Mouse (Mus musculus) heart, postnatal 14 days (tissue): Measurements from ENCODE around the gene Gse1. TPM values are rescaled to one million over a fixed set of nuclear protein-coding genes. Genes with fewer than 3 reads are reported as not detected.

Source experiments
- DNase-seq, 2 experiments: peaks; one replicate each; pipeline ENCODE4 v3.0.0; 2021 to 2022
- intact Hi-C: fragments of 180-260 bp; cut with DNase I; formaldehyde crosslinking; loops from one replicate; pipeline ENCODE4 v1.15.1; 2025
- total RNA-seq, 2 experiments: library from RNA; stranded (reverse); gene quantifications; 2 replicates each; pipeline ENCODE4 v1.2.3; 2021

Gene Gse1
- total RNA-seq, 2 experiments from 2014 or later = 29.0 to 33.1 TPM

DNA sequence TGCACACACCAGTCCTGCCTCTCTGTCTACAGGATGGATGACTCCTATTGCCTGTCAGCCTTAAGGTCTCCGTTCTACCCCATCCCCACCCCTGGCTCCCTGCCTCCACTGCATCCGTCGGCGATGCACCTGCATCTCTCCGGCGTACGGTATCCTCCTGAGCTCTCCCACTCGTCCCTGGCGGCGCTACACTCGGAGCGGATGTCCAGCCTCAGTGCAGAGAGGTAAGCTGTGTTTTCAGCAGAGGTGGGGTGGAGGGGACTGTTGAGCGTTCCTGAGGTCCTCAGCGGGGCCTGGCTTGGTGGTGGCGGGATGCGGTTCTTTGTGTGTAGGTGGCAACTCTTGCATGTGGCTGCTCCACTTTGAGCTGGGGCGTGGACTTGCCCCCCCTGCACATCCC, 339.5 kb downstream of the Gse1 start:
- intact Hi-C loops = no loop called here
- no peak for DNase-seq

DNA sequence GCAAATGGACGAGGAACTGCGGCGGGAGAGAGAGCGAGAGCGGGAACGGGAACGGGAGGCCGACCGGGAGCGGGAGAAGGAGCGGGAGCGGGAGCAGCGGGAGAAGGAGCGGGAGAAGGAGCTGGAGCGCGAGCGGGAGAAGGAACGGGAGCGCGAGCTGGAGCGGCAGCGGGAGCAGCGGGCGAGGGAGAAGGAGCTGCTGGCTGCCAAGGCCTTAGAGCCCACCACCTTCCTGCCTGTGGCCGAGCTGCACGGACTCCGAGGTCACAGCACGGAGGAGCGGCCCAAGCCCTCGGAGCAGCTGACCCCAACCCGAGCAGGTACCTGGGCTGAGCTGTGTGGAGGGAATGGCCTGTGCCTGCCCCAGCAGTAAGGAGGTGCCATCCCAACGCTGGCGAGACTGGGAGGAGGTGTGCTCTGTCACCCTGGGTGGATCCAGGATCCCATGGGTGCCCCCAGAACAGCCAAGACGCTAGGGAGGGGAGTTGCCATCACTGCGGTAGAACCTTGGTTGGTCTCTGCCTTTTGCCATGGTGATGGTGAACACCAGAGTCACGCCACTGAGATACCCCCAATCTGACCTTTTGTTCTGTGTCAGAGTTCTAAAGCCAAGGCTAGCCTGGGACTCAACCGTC, 340.0 kb downstream of the Gse1 start:
- DNase-seq = no peak
- intact Hi-C loops = no loop called here

DNA sequence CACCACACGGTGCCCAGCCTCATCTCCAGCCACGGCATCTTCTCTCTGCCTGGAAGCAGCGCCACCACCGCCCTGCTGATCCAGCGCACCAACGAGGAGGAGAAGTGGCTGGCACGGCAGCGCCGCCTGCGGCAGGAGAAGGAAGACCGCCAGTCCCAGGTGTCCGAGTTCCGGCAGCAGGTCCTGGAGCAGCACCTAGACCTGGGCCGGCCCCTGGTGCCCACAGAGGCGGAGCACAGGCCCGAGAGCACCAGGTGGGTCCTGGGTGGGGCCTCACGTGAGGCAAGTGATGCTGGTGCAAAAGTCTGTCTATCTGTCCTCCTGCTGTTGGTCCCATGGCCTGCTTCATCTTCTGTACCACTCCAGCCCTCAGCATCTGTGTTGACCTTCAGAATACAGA, 340.9 kb downstream of the Gse1 start:
- intact Hi-C loops = no loop called here
- no peak for DNase-seq

DNA sequence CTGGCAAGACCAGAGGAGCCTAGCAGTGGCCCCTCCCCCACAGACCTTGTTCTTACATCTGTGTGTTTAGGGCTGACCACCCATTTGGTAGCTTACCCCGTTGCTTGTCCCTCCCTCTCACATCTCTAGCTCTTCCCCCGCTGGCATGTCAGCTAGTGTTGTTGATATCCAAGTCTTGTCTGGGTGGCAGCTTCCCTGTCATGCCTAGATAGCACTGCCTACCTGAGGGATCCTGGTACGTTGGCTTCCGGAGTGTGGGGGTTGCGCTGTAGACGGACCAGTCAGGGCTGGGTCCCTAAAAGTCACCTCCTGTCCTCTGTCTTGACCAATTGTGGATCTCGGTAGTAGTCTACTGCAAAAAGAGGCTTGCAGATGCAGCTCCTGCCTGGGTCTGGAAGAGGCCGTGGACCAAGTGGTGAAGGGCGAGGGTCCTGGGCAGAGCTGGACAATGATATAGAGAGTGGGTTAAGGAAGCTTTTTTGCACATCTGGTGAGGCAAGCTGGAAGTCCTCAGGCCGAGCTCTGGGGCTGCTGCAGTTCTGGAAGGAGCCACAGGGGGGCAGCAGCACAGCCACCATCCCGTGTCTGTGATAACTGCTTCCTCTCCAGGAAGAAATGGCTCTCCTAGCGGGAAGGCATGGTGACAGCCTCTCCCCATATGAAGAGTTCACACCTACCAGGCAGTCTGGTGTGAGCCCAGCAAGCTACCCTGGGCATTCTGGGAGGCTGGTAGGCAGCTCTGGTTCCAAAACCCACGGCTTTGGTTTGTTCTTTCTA, 341.9 kb downstream of the Gse1 start:
- intact Hi-C loops = no loop called here
- peak; percentile 84 to 90 for DNase-seq

DNA sequence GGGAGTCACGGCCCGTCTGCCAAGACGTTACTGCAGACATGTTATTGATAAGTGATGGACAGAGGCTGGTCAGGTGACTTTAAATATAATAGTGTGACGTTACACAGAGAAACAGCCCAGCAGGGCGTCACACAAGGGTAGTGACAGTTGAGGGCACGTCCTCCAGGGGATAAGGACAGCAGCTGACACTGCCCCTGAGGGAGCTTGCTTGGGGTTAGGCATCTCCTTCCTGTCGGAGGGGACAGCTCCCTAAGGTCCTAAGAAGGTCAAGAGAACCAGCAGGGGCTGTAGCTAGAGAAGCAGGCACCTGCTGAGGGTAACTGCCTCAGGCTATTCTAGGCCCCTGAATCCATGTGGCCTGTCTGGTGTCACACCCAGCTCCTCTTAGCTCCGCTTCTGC, 343.3 kb downstream of the Gse1 start:
- DNase-seq = no peak
- intact Hi-C loops = no loop called here

DNA sequence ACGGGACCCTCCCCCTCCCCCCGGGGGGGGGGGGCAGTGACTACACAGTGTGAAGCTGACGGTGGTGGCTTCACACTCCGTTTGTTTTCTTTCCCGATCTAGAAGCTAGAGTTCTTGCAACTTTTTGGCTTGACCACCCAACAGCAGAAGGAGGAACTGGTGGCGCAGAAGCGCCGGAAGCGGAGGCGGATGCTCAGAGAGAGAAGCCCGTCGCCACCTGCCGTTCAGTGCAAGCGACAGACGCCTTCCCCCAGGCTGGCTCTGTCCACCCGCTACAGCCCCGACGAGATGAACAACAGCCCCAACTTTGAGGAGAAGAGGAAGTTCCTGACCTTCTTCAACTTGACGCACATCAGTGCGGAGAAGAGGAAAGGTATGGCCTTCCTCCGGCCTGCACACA, 344.3 kb downstream of the Gse1 start:
- intact Hi-C loops = no loop called here

DNA sequence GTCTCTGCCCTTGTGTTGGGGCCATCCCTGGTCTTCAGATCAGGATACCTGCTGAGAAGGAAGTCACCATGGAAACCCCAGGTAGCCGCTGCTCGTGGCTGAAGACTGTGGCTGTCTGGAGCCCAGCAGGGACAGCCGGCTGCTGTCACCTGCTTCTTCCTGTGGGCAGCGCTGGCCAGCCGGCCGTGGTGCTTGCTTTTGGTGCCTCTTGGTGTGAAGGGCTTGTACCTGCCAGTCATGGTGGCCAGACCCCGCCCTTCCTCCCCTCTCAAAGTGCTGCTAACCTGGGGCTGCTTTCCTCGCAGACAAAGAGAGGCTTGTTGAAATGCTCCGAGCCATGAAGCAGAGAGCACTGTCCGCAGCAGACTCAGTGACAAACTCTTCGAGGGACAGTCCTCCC, 345.6 kb downstream of the Gse1 start:
- DNase-seq = no peak
- intact Hi-C loops = no loop called here

More for the DNA sequence above, 344.3 kb downstream of the Gse1 start:
- no peak for DNase-seq

DNA sequence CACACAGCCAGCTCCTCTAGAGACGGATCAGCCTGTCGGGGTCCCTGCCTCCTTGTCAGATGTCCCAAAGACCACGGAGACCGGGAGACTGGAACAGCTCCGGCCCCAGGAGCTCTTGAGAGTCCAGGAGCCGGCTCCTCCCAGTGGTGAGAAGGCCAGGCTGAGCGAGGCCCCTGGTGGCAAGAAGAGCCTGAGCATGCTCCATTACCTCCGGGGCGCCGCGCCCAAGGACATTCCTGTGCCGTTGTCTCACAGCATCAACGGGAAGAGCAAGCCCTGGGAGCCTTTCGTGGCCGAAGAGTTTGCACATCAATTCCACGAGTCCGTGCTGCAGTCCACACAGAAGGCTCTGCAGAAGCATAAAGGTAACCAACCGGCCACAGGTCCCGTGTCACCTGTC, 346.7 kb downstream of the Gse1 start:
- DNase-seq = no peak
- intact Hi-C loops = no loop called here

DNA sequence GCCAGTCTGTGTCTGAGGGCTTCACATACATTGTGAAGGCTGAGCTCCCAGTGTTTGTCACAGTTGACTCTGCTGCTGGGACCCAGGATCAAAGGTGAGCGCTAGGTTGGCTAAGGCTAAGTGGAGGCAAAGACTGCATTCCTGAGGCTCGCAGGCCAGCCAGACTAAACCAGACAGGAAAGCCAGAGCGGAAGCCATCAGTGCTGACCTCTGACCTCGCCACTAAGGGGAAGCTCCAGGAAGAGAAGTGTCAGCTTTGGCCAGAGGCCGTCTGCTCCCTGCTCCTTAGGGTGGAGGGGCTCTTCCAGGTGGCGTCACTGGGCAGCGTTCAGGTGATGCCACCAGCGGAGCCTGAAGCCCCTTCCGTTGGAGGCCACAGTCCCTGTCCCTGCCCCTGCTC, 347.5 kb downstream of the Gse1 start:
- intact Hi-C loops = no loop called here

DNA sequence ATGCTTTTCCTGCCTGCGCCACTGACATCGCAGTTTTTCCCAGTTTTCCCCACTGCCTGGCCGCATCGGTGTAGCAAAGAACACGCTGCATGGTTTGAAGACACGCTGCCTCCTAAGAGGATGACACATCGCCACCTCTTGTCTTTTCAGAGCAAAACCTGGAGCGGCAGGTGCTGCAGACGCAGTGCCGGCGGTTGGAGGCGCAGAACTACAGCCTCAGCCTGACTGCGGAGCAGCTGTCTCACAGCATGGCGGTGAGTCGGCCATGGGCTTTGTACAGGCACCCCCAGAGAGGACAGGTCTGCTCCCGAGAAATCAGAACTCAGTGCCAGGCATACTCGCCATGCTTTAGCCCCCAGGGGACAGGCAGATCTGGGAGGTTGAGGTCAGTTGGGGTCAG, 349.6 kb downstream of the Gse1 start:
- DNase-seq = no peak
- intact Hi-C loops = no loop called here

More for the DNA sequence above, 347.5 kb downstream of the Gse1 start:
- no peak for DNase-seq

DNA sequence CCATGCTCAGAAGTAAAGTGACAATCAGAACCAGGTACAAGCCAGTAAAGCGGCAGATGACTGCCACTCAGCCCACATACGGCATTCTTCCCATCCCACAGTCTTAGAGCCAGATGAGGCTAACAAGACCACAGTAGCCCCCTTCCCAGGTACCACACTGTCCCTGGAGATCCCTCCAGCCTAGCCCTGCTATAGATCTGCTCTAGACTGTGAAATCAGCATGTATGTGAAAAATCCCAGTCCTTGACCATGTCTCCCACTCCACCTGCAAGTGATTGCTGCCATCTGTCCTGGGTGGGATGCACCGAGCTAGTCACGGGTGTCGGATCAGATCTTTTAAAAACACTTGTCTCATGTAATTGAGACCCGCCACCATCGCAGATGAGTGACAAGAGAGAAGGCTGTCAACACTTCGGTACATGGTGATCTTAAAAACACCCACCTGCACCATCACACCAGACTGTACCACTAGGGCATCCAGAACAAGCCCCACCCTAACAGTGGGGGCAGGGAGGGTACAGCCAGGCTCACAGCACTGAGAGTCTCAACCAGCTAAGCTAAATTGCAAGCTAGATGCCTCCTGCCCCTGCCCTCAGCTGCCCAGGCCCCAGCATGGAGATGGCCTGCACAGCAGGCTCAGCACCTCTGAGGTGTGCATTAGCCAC, 352.2 kb downstream of the Gse1 start:
- intact Hi-C loops = no loop called here
- DNase-seq = no peak

DNA sequence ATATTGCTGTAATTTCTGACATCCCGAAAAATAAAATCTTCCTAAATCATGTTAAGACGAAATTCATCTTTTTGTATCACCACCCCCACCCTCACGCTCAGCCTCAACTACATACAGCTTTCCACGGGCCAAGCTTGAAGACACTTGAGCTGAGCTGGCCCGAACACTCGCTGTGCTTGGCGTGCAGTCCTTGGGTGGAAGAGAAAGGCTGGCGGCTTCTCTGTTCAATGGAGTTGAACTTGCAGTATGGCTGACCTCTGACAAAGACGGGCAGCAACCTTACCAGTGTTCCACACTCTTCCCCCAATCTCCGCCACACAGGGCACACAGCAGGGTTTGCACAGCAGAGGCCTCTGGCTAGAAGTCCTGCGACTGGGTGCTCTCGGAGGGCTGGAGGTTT, 353.1 kb downstream of the Gse1 start:
- intact Hi-C loops = no loop called here
- DNase-seq = no peak

DNA sequence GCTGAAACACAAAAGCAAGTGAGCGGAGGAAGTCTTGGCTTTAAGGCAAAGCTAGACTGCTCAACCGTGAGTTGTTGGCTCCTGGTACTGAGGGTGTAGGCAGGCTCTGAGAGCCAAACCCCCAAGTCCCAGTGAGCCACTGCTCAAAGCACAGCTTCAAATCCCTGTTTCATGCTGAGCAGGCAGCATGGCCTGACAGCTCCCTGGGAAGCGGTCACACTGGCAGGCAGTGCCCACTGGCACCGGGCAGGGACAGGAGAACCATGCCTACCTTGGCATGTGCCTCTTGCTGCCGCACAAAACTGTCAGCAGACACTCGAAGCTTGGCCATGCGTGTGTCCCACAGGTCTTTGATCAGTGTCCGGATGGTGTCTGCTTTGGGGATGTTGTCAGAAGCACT, 353.6 kb downstream of the Gse1 start:
- intact Hi-C loops = no loop called here
- peak; percentile 57 to 67 for DNase-seq

DNA sequence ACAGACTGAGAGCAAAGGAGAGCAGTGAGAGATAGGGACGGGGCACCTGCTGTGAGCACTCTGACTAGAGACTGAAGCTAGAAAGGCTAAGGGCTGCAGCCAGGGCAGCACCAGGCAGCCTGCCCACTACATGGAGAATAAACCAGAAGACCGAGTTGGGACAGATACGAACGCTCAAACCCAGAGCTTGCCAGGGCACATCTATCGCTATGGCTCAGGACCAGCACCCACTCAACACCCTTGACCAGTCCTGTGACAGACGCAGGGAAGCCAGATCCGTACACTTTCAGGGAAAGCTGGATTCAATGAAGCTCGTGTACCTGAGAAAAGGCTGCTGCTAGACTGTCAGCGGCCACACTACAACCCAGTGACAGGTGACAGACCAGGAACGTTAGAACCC, 357.3 kb downstream of the Gse1 start:
- intact Hi-C loops = no loop called here
- peak; percentile 57 to 67 for DNase-seq

DNA sequence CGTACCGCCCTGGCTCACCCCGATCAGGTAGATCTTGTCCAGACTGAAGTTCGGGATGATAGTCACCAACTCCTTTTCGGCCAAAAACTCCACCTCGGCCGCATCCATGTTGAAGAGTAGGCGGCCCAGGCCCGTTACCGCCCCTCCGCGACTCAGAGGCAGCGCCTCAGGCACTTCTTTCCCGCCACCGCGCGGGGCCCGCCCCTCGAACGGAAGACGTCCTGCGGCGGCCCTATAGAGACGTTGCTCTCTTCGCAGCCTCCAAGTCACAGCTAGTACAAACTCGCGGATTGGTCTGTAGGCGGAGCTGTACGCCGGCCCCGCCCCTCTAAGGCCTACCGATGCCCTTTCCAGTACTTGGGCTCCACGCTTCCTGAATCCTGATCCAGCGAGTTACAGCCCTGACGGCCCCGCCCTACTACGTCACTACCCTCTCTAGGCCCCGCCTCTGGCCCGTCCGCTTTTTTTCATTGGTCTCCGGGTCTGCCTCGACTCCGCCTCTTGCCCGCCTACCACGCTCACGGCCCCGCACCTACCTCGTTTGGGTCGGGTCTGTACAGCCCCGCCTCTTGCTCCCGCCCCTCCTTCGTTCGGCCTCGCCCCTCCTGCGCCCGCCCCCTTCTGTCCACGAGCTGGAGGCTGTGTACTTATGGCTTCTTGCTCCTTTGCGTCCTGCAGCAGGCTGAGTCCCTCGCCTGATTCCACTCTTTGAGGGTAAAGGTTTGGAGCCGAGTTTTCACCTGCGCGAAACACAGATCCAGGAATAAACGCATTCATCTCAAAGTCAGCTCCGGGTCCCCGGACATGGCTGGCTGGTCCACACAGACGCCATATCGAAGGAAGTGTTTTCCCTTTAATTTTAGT, 360.9 kb downstream of the Gse1 start, which contains the start of gene Gins2:
TSS of gene Gins2 (minus strand) at position 397 of the 864 bp plus-strand sequence.
- intact Hi-C loops = no loop called here
- peak; percentile 98 to 99 for DNase-seq

DNA sequence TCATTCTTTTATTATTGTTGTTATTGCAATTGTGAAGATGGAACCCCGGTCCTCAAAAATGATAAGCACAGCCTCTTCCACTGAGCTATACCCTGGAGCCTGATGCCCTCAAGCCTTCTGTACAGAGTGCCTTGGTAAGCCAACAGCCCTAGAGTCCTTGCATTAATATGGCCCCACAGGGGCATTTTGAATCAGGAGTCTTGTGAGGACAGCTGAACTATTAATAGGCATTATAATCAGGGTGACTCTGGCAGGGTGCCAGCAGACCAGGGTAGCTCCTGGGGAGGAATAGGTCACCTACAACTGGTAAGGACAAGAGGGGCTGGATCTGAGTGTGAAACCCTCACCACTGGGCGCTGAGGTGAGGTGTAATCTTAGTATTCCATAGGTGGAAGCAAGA, 361.7 kb downstream of the Gse1 start:
- peak; percentile 67 to 76 for DNase-seq
- intact Hi-C loops = no loop called here

DNA sequence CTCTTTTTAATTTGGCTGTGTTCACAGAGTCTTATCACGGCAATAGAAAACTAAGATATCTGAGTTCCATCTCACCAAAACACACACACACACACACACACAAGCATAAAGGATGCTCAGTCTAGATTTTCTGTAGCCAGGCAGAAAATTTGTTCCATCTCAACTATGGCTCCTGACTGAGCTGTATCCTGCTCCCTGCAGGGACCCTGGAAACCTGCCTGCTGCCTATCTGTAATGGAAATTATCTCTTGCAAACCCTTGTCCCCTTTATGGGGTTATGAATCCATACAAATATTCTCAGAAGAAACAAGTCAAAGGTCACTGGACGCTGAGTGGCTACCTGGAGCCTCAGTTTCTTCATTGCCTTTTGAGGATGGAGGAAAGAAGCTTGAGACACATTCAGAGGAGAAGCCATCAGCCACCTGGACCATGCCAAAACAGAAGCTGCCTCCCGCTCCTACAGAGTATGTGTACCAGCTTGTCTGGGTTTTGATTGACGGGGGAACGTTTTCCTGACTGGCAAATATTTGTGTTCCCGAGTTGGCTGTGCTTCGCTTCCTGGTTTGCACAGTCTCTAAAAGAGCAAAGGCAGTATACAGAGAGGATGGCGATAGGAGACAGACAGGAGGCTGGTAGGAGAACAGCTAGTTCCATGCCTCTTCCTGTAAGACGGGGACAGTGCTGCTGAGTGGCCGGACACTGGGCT, 363.5 kb downstream of the Gse1 start:
- no peak for DNase-seq
- intact Hi-C loops = no loop called here

DNA sequence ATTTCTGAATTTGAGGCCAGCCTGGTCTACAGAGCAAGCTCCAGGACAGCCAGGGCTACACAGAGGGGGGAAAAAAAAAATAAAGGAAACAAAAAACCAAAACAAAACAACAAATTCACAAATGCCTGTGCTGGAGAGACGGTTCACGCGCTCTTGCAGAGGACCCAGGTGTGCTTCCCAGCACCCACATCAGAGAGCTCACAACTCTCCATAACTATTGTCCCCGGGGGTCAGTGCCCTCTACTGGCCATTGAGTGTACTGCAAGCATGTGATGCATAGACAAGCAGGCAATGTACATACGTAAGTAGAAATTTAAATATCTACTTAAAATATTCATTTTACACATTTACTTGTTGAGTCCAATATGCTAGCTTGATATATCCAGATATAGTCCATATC, 366.3 kb downstream of the Gse1 start:
- intact Hi-C loops = no loop called here
- DNase-seq = no peak

DNA sequence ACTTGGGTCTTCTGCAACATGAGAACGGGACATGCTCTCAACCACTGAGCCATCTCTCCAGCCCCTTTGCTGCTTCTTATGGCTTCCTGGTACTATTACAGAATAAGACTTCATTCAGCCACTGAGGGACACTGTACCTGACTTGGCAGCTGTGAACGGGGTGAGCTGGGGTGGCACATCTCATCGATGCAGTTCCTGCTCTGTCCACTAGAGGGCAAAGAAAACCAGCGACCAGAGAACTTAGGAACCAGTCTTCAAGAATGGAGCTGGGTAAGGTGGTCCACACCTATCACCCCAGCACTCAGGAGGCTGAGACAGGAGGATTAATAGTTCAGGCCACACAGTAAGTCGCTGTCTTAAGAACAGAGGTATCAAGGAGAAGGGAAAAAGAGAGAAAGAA, 367.7 kb downstream of the Gse1 start:
- DNase-seq = peak; percentile 58 to 73

DNA sequence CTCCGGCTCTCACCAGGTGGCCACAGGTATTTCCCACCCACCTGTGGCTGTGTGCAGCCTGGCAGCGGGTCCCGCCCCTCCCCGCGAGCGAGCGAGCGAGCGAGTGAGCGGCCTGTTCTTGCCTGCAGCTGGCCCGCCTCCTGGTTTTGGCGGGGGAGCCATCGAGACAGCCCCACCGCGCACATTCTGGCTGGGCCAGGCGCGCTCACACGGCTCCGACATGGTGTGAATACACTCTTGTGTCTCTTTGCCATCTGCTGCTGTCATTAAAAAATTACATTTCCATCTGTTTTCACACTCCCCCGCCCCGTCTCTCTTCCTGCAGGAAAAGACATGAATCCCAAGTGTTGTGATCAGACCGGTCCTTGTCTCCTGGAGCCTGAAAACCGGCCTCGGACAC, 370.3 kb downstream of the Gse1 start:
- intact Hi-C loops = loop anchor here (5.0 kb wide), 2 partner anchors 276 to 421 kb away; partner anchors contain the start of gene Fam92b
- DNase-seq = peak; percentile 35 to 40

More for the DNA sequence above, 367.7 kb downstream of the Gse1 start:
- intact Hi-C loops = loop anchor here (5.0 kb wide), 2 partner anchors 274 to 419 kb away; partner anchors contain the start of gene Fam92b
